Mouse (Mus musculus) left cerebral cortex, adult 18-20 months (tissue): ENCODE data around the gene Wdr13. TPM values are rescaled to one million over a fixed set of nuclear protein-coding genes. Genes with fewer than 3 reads are reported as not detected.
"Not testable (repeated sequence)": the region's sequence is repeated elsewhere in the genome, so short reads cannot be mapped to it uniquely, and the experiment has no call there.

Experiments
- DNase-seq, 2 experiments: peaks; one replicate each; pipeline ENCODE4 v3.0.0; 2021 to 2022; ENCODE audit warnings: low spot score in 2 of 2, mixed read lengths in 1 of 2
- total RNA-seq, 2 experiments: library from RNA; stranded (reverse); gene quantifications; 2 replicates each; pipeline ENCODE4 v1.2.3; 2021

Gene Wdr13
- total RNA-seq, 2 experiments from 2014 or later = 190 TPM

GRCm38 (mm10) chrX:8115275-8115674 is 17.4 kb downstream of the Wdr13 start:
- DNase-seq = no peak

GRCm38 (mm10) chrX:8105019-8105418 is 27.7 kb downstream of the Wdr13 start:
- no peak for DNase-seq

- no peak for DNase-seq
Observed at GRCm38 (mm10) chrX:8102213-8102668, 30.5 kb downstream of the Wdr13 start.

- DNase-seq = peak; percentile 15 to 30
Observed at GRCm38 (mm10) chrX:8101017-8101416, 31.7 kb downstream of the Wdr13 start.

GRCm38 (mm10) chrX:8099435-8099834 is 33.3 kb downstream of the Wdr13 start:
- no peak for DNase-seq

- DNase-seq = peak; percentile 90 to 96
Observed at GRCm38 (mm10) chrX:8096787-8097242, 35.9 kb downstream of the Wdr13 start.

- peak; percentile 53 to 83 for DNase-seq
Observed at GRCm38 (mm10) chrX:8096068-8096786, 36.5 kb downstream of the Wdr13 start.

GRCm38 (mm10) chrX:8095546-8095945 is 37.1 kb downstream of the Wdr13 start:
- DNase-seq = no peak

GRCm38 (mm10) chrX:8090954-8091347 is 41.7 kb downstream of the Wdr13 start:
- DNase-seq = not testable (repeated sequence)

- no peak for DNase-seq
Observed at GRCm38 (mm10) chrX:8090346-8090953, 42.2 kb downstream of the Wdr13 start, which contains the start of gene Was. Gene Was, minus strand, starts transcription at chrX:8090498.

GRCm38 (mm10) chrX:8089746-8090145 is 42.9 kb downstream of the Wdr13 start:
- no peak for DNase-seq

- DNase-seq = no peak
Observed at GRCm38 (mm10) chrX:8085611-8086010, 47.1 kb downstream of the Wdr13 start.

GRCm38 (mm10) chrX:8084771-8085259 is 47.9 kb downstream of the Wdr13 start:
- DNase-seq = no peak

GRCm38 (mm10) chrX:8075104-8075503 is 57.6 kb downstream of the Wdr13 start:
- DNase-seq = no peak

GRCm38 (mm10) chrX:8074430-8075014 is 58.2 kb downstream of the Wdr13 start, which contains the start of gene Suv39h1:
Gene Suv39h1, minus strand, starts transcription at chrX:8074760.
- DNase-seq = peak; percentile 86 to 92

GRCm38 (mm10) chrX:8073881-8074429 is 58.7 kb downstream of the Wdr13 start:
- DNase-seq = peak; percentile 2

Other genes starting within 250 kb of the Wdr13 start
- gene Slc35a2, start 248.9 kb downstream of the Wdr13 start, total RNA-seq = 10 to 100 TPM; 34.5 to 38.2 TPM
- 10 to 100 TPM; 91.8 to 98.4 TPM for gene Pqbp1, start 233.6 kb downstream of the Wdr13 start, total RNA-seq
- 10 to 100 TPM; 22.8 to 27.1 TPM for gene Timm17b, start 233.5 kb downstream of the Wdr13 start, total RNA-seq
- gene Gm10491, start 225.1 kb downstream of the Wdr13 start, total RNA-seq = not detected
- not detected for gene Gm10490, start 223.3 kb downstream of the Wdr13 start, total RNA-seq
- gene Pcsk1n, start 213.1 kb downstream of the Wdr13 start, total RNA-seq = 100 to 1,000 TPM; 480 to 519 TPM
- not detected for gene Eras, start 204.3 kb downstream of the Wdr13 start, total RNA-seq
- gene Hdac6, start 185.0 kb downstream of the Wdr13 start, total RNA-seq = 10 to 100 TPM; 47.5 to 48.4 TPM
- gene Gata1, start 154.8 kb downstream of the Wdr13 start, total RNA-seq = not detected
- under 1 TPM in 1 of 2 experiments, not detected in 1; 0.79 TPM for gene Glod5, start 114.4 kb downstream of the Wdr13 start, total RNA-seq
- 10 to 100 TPM; 21.1 to 30.2 TPM for gene Suv39h1, start 58.1 kb downstream of the Wdr13 start, total RNA-seq
- gene Was, start 42.4 kb downstream of the Wdr13 start, total RNA-seq = 1 to 10 TPM; 1.3 to 1.5 TPM
- gene Rbm3, start 13.0 kb upstream of the Wdr13 start, total RNA-seq = 100 to 1,000 TPM in 1 of 2 experiments, 10 to 100 TPM in 1; 87.6 to 133 TPM
- gene Tbc1d25, start 43.3 kb upstream of the Wdr13 start, total RNA-seq = 10 to 100 TPM; 16.8 to 18.0 TPM
- gene Ebp, start 60.6 kb upstream of the Wdr13 start, total RNA-seq = 10 to 100 TPM; 32.9 to 36.9 TPM
- gene Porcn, start 73.6 kb upstream of the Wdr13 start, total RNA-seq = 10 to 100 TPM; 67.6 to 77.9 TPM
- gene Ftsj1, start 119.5 kb upstream of the Wdr13 start, total RNA-seq = 10 to 100 TPM; 24.2 to 25.0 TPM
- 1 to 10 TPM; 1.8 to 4.3 TPM for gene Slc38a5, start 138.2 kb upstream of the Wdr13 start, total RNA-seq
- not detected for gene Ssxb10, start 194.5 kb upstream of the Wdr13 start, total RNA-seq
- not detected for gene Ssxb9, start 234.1 kb upstream of the Wdr13 start, total RNA-seq